Mouse (Mus musculus) layer of hippocampus, adult 6 months (tissue): ENCODE data around the gene Bcl10. TPM values are rescaled to one million over a fixed set of nuclear protein-coding genes. Genes with fewer than 3 reads are reported as not detected.

Experiments
- long read RNA-seq, 2 experiments: library from polyadenylated mRNA; unstranded; transcript quantifications; one replicate each; pipeline ENCODE4 v2.0.0; 2019 to 2020
- polyA plus RNA-seq: library from polyadenylated mRNA; unstranded; fragments of <200 nt; fragmentation: Nextera tagmentation; gene quantifications from 2 replicates; pipeline ENCODE4 v1.2.3, GENCODE M21; 2021

Bcl10 gene
- polyA plus RNA-seq: 20.6 and 20.8 TPM in 2 replicates
- long read RNA-seq, experiment 1, transcript Bcl10-201 (3 exons, 1,949 nt): major isoform, 56 of 65 reads
- long read RNA-seq, experiment 1, partial matches to known transcripts: 3 of 65 reads
- long read RNA-seq, experiment 1, other reads (novel, unspliced or antisense): 6 of 65 reads
- long read RNA-seq, experiment 2, transcript Bcl10-201 (3 exons, 1,949 nt): major isoform, 114 of 117 reads
- long read RNA-seq, experiment 2, partial matches to known transcripts: 1 of 117 reads
- long read RNA-seq, experiment 2, other reads (novel, unspliced or antisense): 2 of 117 reads

DNA sequence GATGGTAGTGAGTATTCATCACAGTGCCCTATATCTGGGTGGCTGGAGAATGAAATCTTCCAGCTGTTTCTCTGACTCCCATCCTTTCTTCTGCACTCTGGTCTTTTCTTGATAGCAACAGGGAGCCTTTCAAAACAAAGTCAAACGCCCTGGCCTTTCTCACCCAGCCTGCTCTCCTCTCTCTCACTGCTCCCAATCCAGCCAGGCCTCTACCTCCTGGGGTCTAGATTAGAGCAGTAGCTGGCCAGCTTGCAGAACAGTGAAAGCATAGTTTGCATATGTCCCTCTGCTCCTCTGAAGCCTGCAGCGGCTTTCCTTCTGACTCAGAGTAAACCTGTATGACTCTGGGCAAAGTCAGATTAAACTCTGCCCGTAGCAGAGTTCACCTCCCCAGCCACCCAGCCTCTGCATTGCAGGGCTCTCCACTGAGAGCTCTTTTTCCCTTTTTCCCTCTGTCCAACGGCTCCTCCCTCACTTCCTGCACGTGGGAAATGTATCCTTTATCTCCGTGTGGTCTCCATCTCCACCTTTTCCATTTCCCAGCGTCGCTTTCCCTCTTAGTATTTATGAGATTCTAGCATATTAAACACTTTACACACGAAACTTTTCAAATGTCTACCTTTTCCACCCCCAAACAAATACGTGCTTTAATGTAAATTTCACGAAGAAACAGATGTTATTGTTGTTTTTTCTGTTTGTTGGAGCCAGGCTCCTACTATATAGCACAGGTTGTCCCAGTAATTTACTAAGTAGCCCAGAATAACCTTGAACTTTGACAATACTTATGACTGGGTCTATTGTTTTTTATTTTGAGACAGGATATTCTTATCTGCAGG lies at the start of gene Bcl10:
Bcl10 (plus strand) TSS at position 786 of the 836 bp plus-strand sequence.

DNA sequence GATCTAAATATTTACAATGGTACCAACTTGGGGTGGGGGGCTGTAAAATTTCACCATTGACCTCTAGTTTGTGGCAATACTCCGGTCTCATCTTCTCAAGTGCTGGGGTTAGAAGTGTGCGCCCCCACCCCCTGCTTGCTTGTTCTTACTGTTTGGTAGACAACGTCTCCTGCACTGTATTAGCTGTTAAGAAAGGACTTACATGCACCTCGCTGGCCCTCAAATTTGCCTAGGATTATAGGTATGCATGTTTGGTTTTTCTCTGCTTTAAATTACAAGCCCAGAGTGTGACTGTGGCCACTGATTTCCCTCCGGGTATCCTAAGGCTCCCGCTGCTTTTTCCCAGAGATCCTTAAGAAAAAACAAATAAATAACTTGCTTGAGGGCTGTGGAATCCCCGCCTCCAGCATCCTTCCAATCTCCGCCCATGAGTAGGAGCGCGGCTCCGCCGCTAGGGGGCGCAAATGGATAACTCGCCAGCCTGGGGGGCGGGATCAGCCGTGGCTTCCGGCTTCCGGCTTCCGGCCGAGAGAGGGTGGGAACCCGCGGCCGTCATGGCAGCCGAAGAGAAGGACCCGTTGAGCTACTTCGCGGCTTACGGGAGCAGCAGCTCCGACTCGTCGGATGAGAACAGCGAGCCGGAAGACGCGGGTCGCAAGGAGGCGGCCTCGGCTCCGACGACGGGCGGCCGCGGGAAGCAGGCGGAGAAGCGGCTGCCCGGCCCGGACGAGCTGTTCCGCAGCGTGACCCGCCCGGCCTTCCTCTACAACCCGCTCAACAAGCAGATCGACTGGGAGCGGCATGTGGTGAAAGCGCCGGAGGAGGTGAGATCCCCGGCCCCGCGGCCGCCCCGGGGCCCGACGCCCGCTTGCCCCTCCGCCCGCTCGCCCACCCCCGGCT lies 15.2 kb downstream of the Bcl10 start, which contains the start of gene 2410004B18Rik:
2410004B18Rik (plus strand) TSS at position 510 of the 900 bp plus-strand sequence.

Other genes starting within 250 kb of the Bcl10 start
- 86.1 and 87.5 TPM in 2 replicates for gene Ddah1, start 164.1 kb upstream of the Bcl10 start, polyA plus RNA-seq
- 72.6 and 75.7 TPM in 2 replicates for gene 2410004B18Rik, start 15.2 kb downstream of the Bcl10 start, polyA plus RNA-seq
- 0.19 and 0.29 TPM in 2 replicates for gene Syde2, start 65.1 kb downstream of the Bcl10 start, polyA plus RNA-seq
- gene Wdr63, start 185.3 kb downstream of the Bcl10 start, polyA plus RNA-seq: 0.55 and 1.3 TPM in 2 replicates
- gene Mcoln3, start 194.6 kb downstream of the Bcl10 start, polyA plus RNA-seq: 0.40 TPM in 1 of 2 replicates, not detected in the other
- 0.31 TPM in 1 of 2 replicates, not detected in the other for gene Mcoln2, start 227.0 kb downstream of the Bcl10 start, polyA plus RNA-seq